ENCODE assay signal across 21 mouse cellular contexts in genomic region chr7:46216481-46216880, GRCm38 (mm10). TPM values are rescaled to one million over a fixed set of nuclear protein-coding genes. Genes with fewer than 3 reads are reported as not detected.
"Had no signal": no experiment of that assay in that cellular context is flagged by ENCODE, and none has a peak within 500 bp of the region (broad histone marks: within the 10 kb centered on the region; RNA-seq: fewer than 3 reads in every experiment).

No protein-coding gene starts in this region.

- DNase-seq: right cerebral cortex, postnatal 14 days; right cerebral cortex, postnatal 25 days; right cerebral cortex, postnatal 4 days; spleen, adult 18-20 months; thymus, adult 18-20 months; thymus, adult 2 months; thymus, postnatal 14 days; thymus, postnatal 25 days; thymus, postnatal 36 days; thymus, postnatal 4 days had no signal

- H3K27me3 ChIP-seq: neural tube, embryonic 12.5 days; neural tube, embryonic 13.5 days; stomach, embryonic 15.5 days had no signal

- H3K9me3 ChIP-seq: neural tube, embryonic 12.5 days; neural tube, embryonic 13.5 days; neural tube, embryonic 15.5 days; stomach, embryonic 15.5 days had no signal

- H3K27ac ChIP-seq: neural tube, embryonic 12.5 days; neural tube, embryonic 13.5 days; neural tube, embryonic 15.5 days; stomach, embryonic 15.5 days; stomach, postnatal 0 days had no signal

- H3K4me1 ChIP-seq: neural tube, embryonic 13.5 days; stomach, embryonic 15.5 days had no signal

- H3K4me2 ChIP-seq: neural tube, embryonic 12.5 days; neural tube, embryonic 13.5 days; neural tube, embryonic 15.5 days; stomach, embryonic 15.5 days had no signal

- H3K9ac ChIP-seq: neural tube, embryonic 12.5 days; neural tube, embryonic 13.5 days; neural tube, embryonic 15.5 days; stomach, embryonic 15.5 days had no signal

- H3K36me3 ChIP-seq: neural tube, embryonic 12.5 days; neural tube, embryonic 13.5 days; neural tube, embryonic 15.5 days; stomach, embryonic 15.5 days had no signal

- H3K4me3 ChIP-seq: neural tube, embryonic 12.5 days; neural tube, embryonic 13.5 days; neural tube, embryonic 15.5 days; stomach, embryonic 15.5 days had no signal

RNA-seq across cellular contexts. Expression of gene Ush1c, which starts 21.8 kb away (rescaled TPM):
- polyA plus RNA-seq: spleen, adult 2 months; urinary bladder, adult 2 months had no signal

RNA-seq across cellular contexts. Expression of gene Otog, which starts 24.3 kb away (rescaled TPM):
- total RNA-seq: neutrophil, adult 5-6 weeks had no signal
- polyA plus RNA-seq: neural tube, embryonic 11.5 days; neural tube, embryonic 13.5 days; neural tube, embryonic 14.5 days; spleen, adult 2 months; stomach, embryonic 14.5 days; stomach, postnatal 0 days; urinary bladder, adult 2 months had no signal
